In the genomic region with DNA sequence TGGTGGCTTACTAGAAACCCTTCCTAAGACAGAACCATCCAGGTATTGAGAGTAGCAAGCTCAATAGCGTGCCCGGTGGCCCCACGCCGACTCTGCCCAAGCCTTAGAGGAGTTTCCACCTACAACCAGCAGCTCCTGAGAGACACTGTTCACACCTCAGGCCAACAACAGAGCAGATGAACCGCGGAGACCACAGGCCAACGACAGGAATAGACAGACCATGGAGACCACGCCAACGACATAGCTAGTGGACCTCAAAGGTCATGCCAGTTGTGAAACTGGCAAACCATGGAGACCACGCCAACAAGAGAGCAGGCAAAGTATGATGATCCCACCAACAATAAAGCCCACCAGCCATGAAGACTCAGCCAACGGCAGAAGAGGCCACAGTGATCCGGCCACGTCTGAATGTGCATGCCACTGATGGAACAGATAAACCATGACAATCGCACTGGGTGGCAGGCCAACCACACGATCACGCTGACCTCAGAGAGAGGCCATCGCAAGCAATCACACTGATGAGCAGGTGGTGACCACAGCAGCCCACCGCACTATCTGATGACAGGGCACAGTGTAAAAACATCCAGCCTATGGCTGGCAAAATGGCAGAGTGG, we compare ENCODE assay signal across 12 mouse cellular contexts. TPM values are rescaled to one million over a fixed set of nuclear protein-coding genes. Genes with fewer than 3 reads are reported as not detected.
DNase-seq lines count a peak whose midpoint lies in the region; ATAC-seq and TF ChIP-seq lines count a peak whose summit lies in the region.
"Had no signal": no experiment of that assay in that cellular context is flagged by ENCODE, and none has a peak within 500 bp of the region (broad histone marks: within the 10 kb centered on the region; RNA-seq: fewer than 3 reads in every experiment).

No protein-coding gene starts in this region.

- H3K36me3 ChIP-seq in heart, embryonic 12.5 days: no peaks in the 10 kb centered on the region
- H3K36me3 ChIP-seq in midbrain, embryonic 11.5 days (ENCODE audit: control insufficient read depth, insufficient read depth, low read length): no peaks in the 10 kb centered on the region
- H3K36me3 ChIP-seq in midbrain, postnatal 0 days (ENCODE audit: insufficient read depth, low read length): no peaks in the 10 kb centered on the region
- H3K36me3 ChIP-seq in limb, embryonic 10.5 days: no peaks in the 10 kb centered on the region; the same call in 1 of the 2 replicates
- no peaks in the 10 kb centered on the region for H3K36me3 ChIP-seq in neural tube, embryonic 15.5 days
- H3K36me3 ChIP-seq: liver, embryonic 13.5 days had no signal

- H3K4me2 ChIP-seq in heart, embryonic 12.5 days: no peak overlapping the region
- no peak overlapping the region for H3K4me2 ChIP-seq in midbrain, embryonic 11.5 days
- H3K4me2 ChIP-seq in midbrain, postnatal 0 days (ENCODE audit: low read depth, low read length, poor library complexity, severe bottlenecking): no peak overlapping the region
- H3K4me2 ChIP-seq in neural tube, embryonic 15.5 days: no peak overlapping the region
- H3K4me2 ChIP-seq: liver, embryonic 13.5 days had no signal

- no peak overlapping the region for H3K4me3 ChIP-seq in heart, embryonic 12.5 days
- no peak overlapping the region for H3K4me3 ChIP-seq in midbrain, embryonic 11.5 days (ENCODE audit: low read depth, low read length)
- H3K4me3 ChIP-seq in midbrain, postnatal 0 days (ENCODE audit: low read depth, low read length): no peak overlapping the region
- H3K4me3 ChIP-seq in limb, embryonic 10.5 days: no peak overlapping the region
- H3K4me3 ChIP-seq in neural tube, embryonic 15.5 days (replicated peaks): no peak overlapping the region
- H3K4me3 ChIP-seq: liver, embryonic 13.5 days had no signal

- 0 out of 2 replicates have a peak overlapping the region, but pooled peaks have one; percentile 10 for H3K27ac ChIP-seq in heart, embryonic 12.5 days (ENCODE audit: poor library complexity, severe bottlenecking)
- H3K27ac ChIP-seq in midbrain, embryonic 11.5 days (ENCODE audit: low read depth, low read length): peak overlapping the region; percentile 30; the same call in 1 of the 2 replicates
- H3K27ac ChIP-seq in midbrain, postnatal 0 days (ENCODE audit: low read depth, low read length): no peak overlapping the region
- H3K27ac ChIP-seq in limb, embryonic 10.5 days: 0 out of 2 replicates have a peak overlapping the region, but pooled peaks have one; percentile 68
- peak overlapping the region; percentile 90; the same call in 1 of the 2 replicates for H3K27ac ChIP-seq in neural tube, embryonic 15.5 days (replicated peaks)
- H3K27ac ChIP-seq: liver, embryonic 13.5 days had no signal

- no peak for ATAC-seq in heart, embryonic 12.5 days (ENCODE audit: insufficient number of reproducible peaks, low FRiP score)
- no peak for ATAC-seq in midbrain, embryonic 11.5 days (ENCODE audit: low FRiP score)
- ATAC-seq in midbrain, postnatal 0 days (ENCODE audit: low FRiP score): no peak
- ATAC-seq in neural tube, embryonic 15.5 days (ENCODE audit: low FRiP score): no peak

- no peak overlapping the region for H3K9ac ChIP-seq in heart, embryonic 12.5 days
- H3K9ac ChIP-seq in midbrain, embryonic 11.5 days (ENCODE audit: low read length): no peak overlapping the region
- H3K9ac ChIP-seq in midbrain, postnatal 0 days (replicated peaks; ENCODE audit: low read length, poor library complexity, severe bottlenecking): no peak overlapping the region
- no peak overlapping the region for H3K9ac ChIP-seq in neural tube, embryonic 15.5 days (replicated peaks)
- H3K9ac ChIP-seq: liver, embryonic 13.5 days had no signal

- intact Hi-C loops in heart, postnatal 10 days (cut with DNase I): no loop called here

- DNase-seq in heart, postnatal 10 days: no peak
- DNase-seq in midbrain, embryonic 11.5 days (ENCODE audit: low spot score, missing footprints): no peak
- DNase-seq in midbrain, postnatal 0 days (ENCODE audit: low spot score): no peak
- no peak for DNase-seq in limb, embryonic 10.5 days (ENCODE audit: low spot score)
- DNase-seq in embryo, embryonic 10.5 days (ENCODE audit: low spot score): no peak
- no peak for DNase-seq in right cerebral cortex, postnatal 10 days (ENCODE audit: low spot score in 2 of 2)
- DNase-seq: cerebellum, adult 18-20 months; layer of hippocampus, postnatal 36 days had no signal

- no peaks in the 10 kb centered on the region for H3K27me3 ChIP-seq in heart, embryonic 12.5 days (replicated peaks)
- H3K27me3 ChIP-seq in midbrain, embryonic 11.5 days (ENCODE audit: control insufficient read depth, insufficient read depth, low read length): no peaks in the 10 kb centered on the region
- no peaks in the 10 kb centered on the region for H3K27me3 ChIP-seq in midbrain, postnatal 0 days (ENCODE audit: insufficient read depth, low read length)
- no peaks in the 10 kb centered on the region for H3K27me3 ChIP-seq in limb, embryonic 10.5 days (ENCODE audit: low read depth, poor library complexity, severe bottlenecking)
- H3K27me3 ChIP-seq in neural tube, embryonic 15.5 days (replicated peaks): no peaks in the 10 kb centered on the region
- H3K27me3 ChIP-seq: CH12.LX; liver, embryonic 13.5 days had no signal

- no peaks in the 10 kb centered on the region for H3K9me3 ChIP-seq in heart, embryonic 12.5 days (replicated peaks)
- no peaks in the 10 kb centered on the region for H3K9me3 ChIP-seq in midbrain, embryonic 11.5 days (ENCODE audit: control insufficient read depth, low read length)
- no peaks in the 10 kb centered on the region for H3K9me3 ChIP-seq in midbrain, postnatal 0 days (ENCODE audit: low read length)
- H3K9me3 ChIP-seq in limb, embryonic 10.5 days (replicated peaks): no peaks in the 10 kb centered on the region
- no peaks in the 10 kb centered on the region for H3K9me3 ChIP-seq in neural tube, embryonic 15.5 days (replicated peaks)
- H3K9me3 ChIP-seq: liver, embryonic 13.5 days had no signal

- TF ChIP-seq CTCF in midbrain, postnatal 0 days (IDR thresholded peaks at IDR 0.05): no peak

- H3K4me1 ChIP-seq in heart, embryonic 12.5 days (replicated peaks): peaks cover 90% of the 10 kb centered on the region
- peaks cover 69% of the 10 kb centered on the region for H3K4me1 ChIP-seq in midbrain, embryonic 11.5 days (ENCODE audit: control insufficient read depth, insufficient read depth, low read length)
- peaks cover 50% of the 10 kb centered on the region for H3K4me1 ChIP-seq in midbrain, postnatal 0 days (ENCODE audit: insufficient read depth, low read length)
- H3K4me1 ChIP-seq in limb, embryonic 10.5 days: peaks cover 88% of the 10 kb centered on the region
- H3K4me1 ChIP-seq in neural tube, embryonic 15.5 days: peaks cover 94% of the 10 kb centered on the region

- 91% methylated on average over 18 of the region's 18 CpGs for WGBS in heart, embryonic 12.5 days
- WGBS in midbrain, embryonic 11.5 days: 91% methylated on average over 18 of the region's 18 CpGs
- WGBS in midbrain, postnatal 0 days: 95% methylated on average over 18 of the region's 18 CpGs
- WGBS in limb, embryonic 10.5 days: 95% methylated on average over 18 of the region's 18 CpGs
- 89% methylated on average over 18 of the region's 18 CpGs for WGBS in neural tube, embryonic 15.5 days

RNA-seq across cellular contexts. Expression of a gene that starts 41.2 kb away (rescaled TPM):
- polyA plus RNA-seq in heart, embryonic 12.5 days (2016; fragmentation: Nextera tagmentation; extraction: Ambion mirVana): 17.0 and 18.6 TPM in 2 replicates
- total RNA-seq in heart, postnatal 10 days (2021): 100 to 1,000 TPM; 112 to 125 TPM
- 13.4 and 14.7 TPM in 2 replicates for polyA plus RNA-seq in midbrain, embryonic 11.5 days (2014; fragmentation: Nextera tagmentation; extraction: Ambion mirVana)
- total RNA-seq in midbrain, postnatal 0 days (2014; rRNA removed): 22.8 and 37.8 TPM in 2 replicates
- 15.5 and 17.8 TPM in 2 replicates for polyA plus RNA-seq in midbrain, postnatal 0 days (2015; fragmentation: Nextera tagmentation; extraction: Ambion mirVana)
- polyA plus RNA-seq in limb, embryonic 10.5 days (2016; fragmentation: Nextera tagmentation; extraction: Ambion mirVana): 22.4 and 26.8 TPM in 2 replicates
- polyA plus RNA-seq in neural tube, embryonic 15.5 days (2015; fragmentation: Nextera tagmentation; extraction: Ambion mirVana): 24.2 and 28.5 TPM in 2 replicates
